Mouse (Mus musculus) hindbrain, embryonic 12.5 days (tissue): ENCODE data around the gene Rnf225. TPM values are rescaled to one million over a fixed set of nuclear protein-coding genes. Genes with fewer than 3 reads are reported as not detected.

Source experiments
- ATAC-seq: fragments of 200-750 bp; cut with Nextera tagmentation; 2 replicates; pipeline ENCODE4 v1.8.0; 2017; ENCODE audit warnings: moderate TSS enrichment; ENCODE audit not compliant: low FRiP score
- H3K27ac ChIP-seq: fragments of 300-500 bp; sonication (generic); 2 replicates; pipeline ENCODE4 v1.5.1; 2016; ENCODE audit warnings: mild to moderate bottlenecking
- H3K27me3 ChIP-seq: fragments of 300-500 bp; sonication (generic); 2 replicates; pipeline ENCODE4 v1.6.1; 2016; ENCODE audit warnings: mild to moderate bottlenecking
- H3K36me3 ChIP-seq: fragments of 300-500 bp; sonication (generic); 2 replicates; pipeline ENCODE4 v1.6.1; 2016; ENCODE audit warnings: mild to moderate bottlenecking
- H3K4me1 ChIP-seq: fragments of 300-500 bp; sonication (generic); 2 replicates; pipeline ENCODE4 v1.6.1; 2016
- H3K4me2 ChIP-seq: fragments of 300-500 bp; sonication (generic); replicated peaks from 2 replicates; pipeline ENCODE4 v1.6.1; 2016; ENCODE audit warnings: mild to moderate bottlenecking
- H3K4me3 ChIP-seq: fragments of 300-500 bp; sonication (generic); 2 replicates; pipeline ENCODE4 v1.5.1; 2016; ENCODE audit warnings: mild to moderate bottlenecking
- H3K9ac ChIP-seq: fragments of 300-500 bp; sonication (generic); 2 replicates; pipeline ENCODE4 v1.6.1; 2016; ENCODE audit warnings: mild to moderate bottlenecking, moderate library complexity
- H3K9me3 ChIP-seq: fragments of 300-500 bp; sonication (generic); replicated peaks from 2 replicates; pipeline ENCODE4 v1.6.1; 2016; ENCODE audit warnings: mild to moderate bottlenecking
- WGBS: fragments of 180-500 bp; shearing (Covaris S2); methylation state at CpG from one replicate; pipeline ENCODE4 v1.1.7; 2016; 5-methylcytosine and 5-hydroxymethylcytosine counted together
- polyA plus RNA-seq: library from polyadenylated mRNA; unstranded; fragments of >200 nt; fragmentation: Nextera tagmentation; extraction: Ambion mirVana; gene quantifications from 2 replicates; pipeline ENCODE4 v1.2.1, GENCODE M21; 2016

Rnf225 gene
- polyA plus RNA-seq, 1 experiment from 2014 or later, result 0.72 TPM

- Histone ChIP-seq H3K27me3 (no peaks in the 10 kb centered on the region), H3K4me2 (no peak overlapping the region), H3K9ac (no peak overlapping the region), H3K9me3 (no peaks in the 10 kb centered on the region), H3K4me1 (peaks cover 13% of the 10 kb centered on the region), H3K36me3 (peaks cover 48% of the 10 kb centered on the region), H3K4me3 (no peak overlapping the region), H3K27ac (no peak overlapping the region)
- 93% methylated on average over 25 of the region's 25 CpGs for WGBS
- ATAC-seq, result no peak
Measured at GRCm38 (mm10) chr7:12970906-12971305, 43.7 kb downstream of the Rnf225 start.

GRCm38 (mm10) chr7:12977682-12978389 is 50.6 kb downstream of the Rnf225 start, which contains the start of gene Zfp446:
Gene Zfp446, plus strand, starts transcription at chr7:12977848.
- H3K9ac ChIP-seq, result peak within 1 kb of the TSS; percentile 69
- no peaks in the 10 kb centered on the region for H3K9me3 ChIP-seq
- H3K4me2 ChIP-seq, result peak within 1 kb of the TSS; percentile 78
- H3K4me3 ChIP-seq, result peak within 1 kb of the TSS; percentile 63
- peaks cover 12% of the 10 kb centered on the region for H3K4me1 ChIP-seq
- under 1% methylated on average over 40 of the region's 49 CpGs for WGBS
- peak within 1 kb of the TSS; percentile 92 for H3K27ac ChIP-seq
- H3K36me3 ChIP-seq, result peaks cover 16% of the 10 kb centered on the region; the same call in 1 of the 2 replicates
- H3K27me3 ChIP-seq, result no peaks in the 10 kb centered on the region
- ATAC-seq, result peak; percentile 99

- no peaks in the 10 kb centered on the region for H3K9me3 ChIP-seq
- 90% methylated on average over 18 of the region's 18 CpGs for WGBS
- peak overlapping the region; percentile 78 for H3K4me2 ChIP-seq
- peak overlapping the region; percentile 69 for H3K9ac ChIP-seq
- peaks cover 12% of the 10 kb centered on the region for H3K4me1 ChIP-seq
- H3K36me3 ChIP-seq, result peaks cover 10% of the 10 kb centered on the region; the same call in 1 of the 2 replicates
- H3K27ac ChIP-seq, result no peak overlapping the region
- peak overlapping the region; percentile 63; the same call in 1 of the 2 replicates for H3K4me3 ChIP-seq
- ATAC-seq, result no peak
- H3K27me3 ChIP-seq, result no peaks in the 10 kb centered on the region
Measured at GRCm38 (mm10) chr7:12978931-12979722, 51.9 kb downstream of the Rnf225 start.

- H3K27ac ChIP-seq, result no peak overlapping the region
- 77% methylated on average over 6 of the region's 6 CpGs for WGBS
- no peak overlapping the region for H3K4me2 ChIP-seq
- no peak for ATAC-seq
- no peaks in the 10 kb centered on the region for H3K27me3 ChIP-seq
- peaks cover 12% of the 10 kb centered on the region for H3K4me1 ChIP-seq
- H3K9me3 ChIP-seq, result no peaks in the 10 kb centered on the region
- H3K4me3 ChIP-seq, result no peak overlapping the region
- peaks cover 10% of the 10 kb centered on the region; the same call in 1 of the 2 replicates for H3K36me3 ChIP-seq
- H3K9ac ChIP-seq, result no peak overlapping the region
Measured at GRCm38 (mm10) chr7:12979776-12980175, 52.6 kb downstream of the Rnf225 start.

- H3K27ac ChIP-seq, result no peak overlapping the region
- H3K4me3 ChIP-seq, result no peak overlapping the region
- no peaks in the 10 kb centered on the region for H3K9me3 ChIP-seq
- no peak overlapping the region for H3K9ac ChIP-seq
- H3K27me3 ChIP-seq, result no peaks in the 10 kb centered on the region
- H3K4me1 ChIP-seq, result peaks cover 12% of the 10 kb centered on the region
- peaks cover 10% of the 10 kb centered on the region; the same call in 1 of the 2 replicates for H3K36me3 ChIP-seq
- no peak overlapping the region for H3K4me2 ChIP-seq
- no peak for ATAC-seq
- 85% methylated on average over 7 of the region's 7 CpGs for WGBS
Measured at GRCm38 (mm10) chr7:12980291-12980690, 53.1 kb downstream of the Rnf225 start.

Other genes with a start within 250 kb of the Rnf225 start
- not detected in 2 replicates for gene Vmn2r55, start 242.4 kb upstream of the Rnf225 start, polyA plus RNA-seq
- not detected in 2 replicates for gene Vmn2r56, start 192.4 kb upstream of the Rnf225 start, polyA plus RNA-seq
- gene Zscan18, start 123.8 kb upstream of the Rnf225 start, polyA plus RNA-seq, result 17.7 and 18.9 TPM in 2 replicates
- gene Zfp329, start 108.6 kb upstream of the Rnf225 start, polyA plus RNA-seq, result 26.6 TPM in 2 replicates
- gene Zfp110, start 92.7 kb upstream of the Rnf225 start, polyA plus RNA-seq, result 33.7 and 34.8 TPM in 2 replicates
- 6.2 and 6.4 TPM in 2 replicates for gene Zfp128, start 46.2 kb upstream of the Rnf225 start, polyA plus RNA-seq
- 13.0 and 14.5 TPM in 2 replicates for gene Zscan22, start 29.6 kb upstream of the Rnf225 start, polyA plus RNA-seq
- 497 and 613 TPM in 2 replicates for gene Rps5, start 5.1 kb upstream of the Rnf225 start, polyA plus RNA-seq
- 14.5 and 15.2 TPM in 2 replicates for gene Zfp324, start 38.4 kb downstream of the Rnf225 start, polyA plus RNA-seq
- 14.8 and 16.2 TPM in 2 replicates for gene Zfp446, start 50.4 kb downstream of the Rnf225 start, polyA plus RNA-seq
- 0.26 TPM in 2 replicates for gene Slc27a5, start 70.8 kb downstream of the Rnf225 start, polyA plus RNA-seq
- 356 and 380 TPM in 2 replicates for gene Trim28, start 71.7 kb downstream of the Rnf225 start, polyA plus RNA-seq
- gene Zbtb45, start 82.6 kb downstream of the Rnf225 start, polyA plus RNA-seq, result 32.6 and 35.0 TPM in 2 replicates
- 148 and 152 TPM in 2 replicates for gene Chmp2a, start 107.4 kb downstream of the Rnf225 start, polyA plus RNA-seq
- gene Ube2m, start 110.9 kb downstream of the Rnf225 start, polyA plus RNA-seq, result 173 and 180 TPM in 2 replicates
- 4.9 and 5.7 TPM in 2 replicates for gene Mzf1, start 127.3 kb downstream of the Rnf225 start, polyA plus RNA-seq
- not detected in 2 replicates for gene Vmn1r85, start 167.8 kb downstream of the Rnf225 start, polyA plus RNA-seq
- gene Vmn1r86, start 192.5 kb downstream of the Rnf225 start, polyA plus RNA-seq, result not detected in 2 replicates
- not detected in 2 replicates for gene Vmn1r87, start 212.7 kb downstream of the Rnf225 start, polyA plus RNA-seq
- not detected in 2 replicates for gene Vmn1r88, start 232.2 kb downstream of the Rnf225 start, polyA plus RNA-seq